ENCODE assay signal across 8 mouse cellular contexts in the genomic region with DNA sequence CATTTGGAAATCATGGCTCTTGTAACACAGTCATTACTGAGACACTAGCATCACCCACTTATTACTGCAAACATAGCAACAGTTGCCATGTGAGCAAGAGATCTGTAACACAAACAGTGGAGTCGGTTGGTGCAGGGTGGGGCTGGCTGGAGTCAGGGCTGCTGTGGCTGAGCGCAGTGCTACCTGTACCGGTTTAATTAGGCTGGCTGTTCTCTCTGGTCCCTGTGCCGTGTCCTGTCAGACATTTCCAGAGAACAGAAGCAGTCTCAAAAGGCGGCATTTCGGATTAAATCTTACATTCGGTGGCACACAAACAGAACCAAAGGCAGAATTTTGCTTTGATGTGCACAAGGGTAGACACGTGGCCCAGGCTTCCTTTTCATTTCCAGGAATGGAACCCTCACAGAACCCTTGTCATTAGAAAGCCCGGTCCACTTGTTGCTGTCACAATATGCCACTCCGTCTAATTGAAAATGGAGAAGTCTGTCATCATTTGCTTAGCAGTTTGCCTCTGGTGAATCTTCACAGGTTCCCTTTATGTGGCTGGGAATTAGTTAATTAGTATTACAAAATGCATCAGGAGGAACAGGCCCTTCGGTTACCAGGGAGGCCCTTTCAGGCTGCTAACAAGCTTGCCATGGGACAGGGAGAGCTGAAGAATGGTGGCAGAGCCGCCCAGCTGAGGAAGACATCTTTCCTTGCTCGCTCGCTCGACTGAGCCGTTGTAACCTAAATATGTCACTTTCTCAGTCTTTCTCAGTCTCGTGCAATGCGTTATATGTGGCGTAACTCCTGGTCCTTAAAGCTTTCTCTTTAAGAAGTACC.
DNase-seq lines count a peak whose midpoint lies in the region; ATAC-seq lines count a peak whose summit lies in the region.
"Had no signal": no experiment of that assay in that cellular context is flagged by ENCODE, and none has a peak within 500 bp of the region (broad histone marks: within the 10 kb centered on the region; RNA-seq: fewer than 3 reads in every experiment).

No protein-coding gene starts in this region.

- H3K27me3 ChIP-seq in forebrain, embryonic 16.5 days (replicated peaks; ENCODE audit: control insufficient read depth, insufficient read depth, low read length) = no peaks in the 10 kb centered on the region
- no peaks in the 10 kb centered on the region for H3K27me3 ChIP-seq in hindbrain, embryonic 16.5 days (replicated peaks; ENCODE audit: control insufficient read depth, insufficient read depth, low read length)
- peaks cover 3% of the 10 kb centered on the region; the same call in 1 of the 2 replicates for H3K27me3 ChIP-seq in stomach, embryonic 14.5 days (ENCODE audit: control insufficient read depth, insufficient read depth, low read length)
- H3K27me3 ChIP-seq: liver, embryonic 15.5 days had no signal

- peaks cover 19% of the 10 kb centered on the region for H3K4me1 ChIP-seq in forebrain, embryonic 16.5 days (replicated peaks; ENCODE audit: control insufficient read depth, insufficient read depth, low read length)
- peaks cover 5% of the 10 kb centered on the region for H3K4me1 ChIP-seq in hindbrain, embryonic 16.5 days (ENCODE audit: control insufficient read depth, insufficient read depth, low read depth, low read length)
- no peaks in the 10 kb centered on the region for H3K4me1 ChIP-seq in stomach, embryonic 14.5 days (ENCODE audit: control insufficient read depth, insufficient read depth, low read length)
- H3K4me1 ChIP-seq: liver, embryonic 15.5 days had no signal

- ATAC-seq in forebrain, embryonic 16.5 days = peak; percentile 92
- peak; percentile 91 for ATAC-seq in hindbrain, embryonic 16.5 days
- ATAC-seq in stomach, embryonic 14.5 days (ENCODE audit: insufficient number of reproducible peaks, insufficient read depth, low FRiP score, low read depth) = peak; percentile 57; the same call in 1 of the 2 replicates

- H3K9ac ChIP-seq in forebrain, embryonic 16.5 days (replicated peaks; ENCODE audit: low read depth, low read length) = peak overlapping the region; percentile 43
- no peak overlapping the region for H3K9ac ChIP-seq in hindbrain, embryonic 16.5 days (ENCODE audit: low read depth, low read length)
- H3K9ac ChIP-seq in stomach, embryonic 14.5 days (replicated peaks; ENCODE audit: low read depth, low read length) = no peak overlapping the region
- H3K9ac ChIP-seq: liver, embryonic 15.5 days had no signal

- H3K4me2 ChIP-seq in forebrain, embryonic 16.5 days (ENCODE audit: low read length) = peak overlapping the region; percentile 49
- peak overlapping the region; percentile 49 for H3K4me2 ChIP-seq in hindbrain, embryonic 16.5 days (ENCODE audit: low read length)
- no peak overlapping the region for H3K4me2 ChIP-seq in stomach, embryonic 14.5 days (replicated peaks; ENCODE audit: low read depth, low read length)
- H3K4me2 ChIP-seq: liver, embryonic 15.5 days had no signal

- 3% methylated on average over 19 of the region's 19 CpGs for WGBS in forebrain, embryonic 16.5 days
- 25% methylated on average over 19 of the region's 19 CpGs for WGBS in hindbrain, embryonic 16.5 days
- WGBS in stomach, embryonic 14.5 days = 43% methylated on average over 19 of the region's 19 CpGs

- peak overlapping the region; percentile 29 for H3K4me3 ChIP-seq in forebrain, embryonic 16.5 days (replicated peaks; ENCODE audit: low read length)
- H3K4me3 ChIP-seq in hindbrain, embryonic 16.5 days (ENCODE audit: low read length) = peak overlapping the region; percentile 16
- H3K4me3 ChIP-seq in stomach, embryonic 14.5 days (ENCODE audit: low read depth, low read length) = no peak overlapping the region
- H3K4me3 ChIP-seq: liver, embryonic 15.5 days had no signal

- peak; percentile 74 for DNase-seq in brain, embryonic 18.5 days (ENCODE audit: low read depth, low spot score)
- peak; percentile 14 for DNase-seq in lung, postnatal 10 days
- no peak for DNase-seq in cerebellum, adult 18-20 months
- no peak for DNase-seq in cerebellum, adult 11 months

- H3K36me3 ChIP-seq in forebrain, embryonic 16.5 days (ENCODE audit: control insufficient read depth, insufficient read depth) = no peaks in the 10 kb centered on the region
- no peaks in the 10 kb centered on the region for H3K36me3 ChIP-seq in hindbrain, embryonic 16.5 days (ENCODE audit: control insufficient read depth, insufficient read depth, low read length)
- no peaks in the 10 kb centered on the region for H3K36me3 ChIP-seq in stomach, embryonic 14.5 days (ENCODE audit: control insufficient read depth, insufficient read depth, low read length)
- H3K36me3 ChIP-seq: liver, embryonic 15.5 days had no signal

- no peaks in the 10 kb centered on the region for H3K9me3 ChIP-seq in forebrain, embryonic 16.5 days (ENCODE audit: control insufficient read depth, low read length)
- H3K9me3 ChIP-seq in hindbrain, embryonic 16.5 days (ENCODE audit: control insufficient read depth, low read length) = no peaks in the 10 kb centered on the region
- H3K9me3 ChIP-seq in stomach, embryonic 14.5 days (ENCODE audit: control insufficient read depth, low read depth, low read length) = no peaks in the 10 kb centered on the region
- H3K9me3 ChIP-seq: liver, embryonic 15.5 days had no signal

- H3K27ac ChIP-seq in forebrain, embryonic 16.5 days (ENCODE audit: low read length) = peak overlapping the region; percentile 37
- H3K27ac ChIP-seq in hindbrain, embryonic 16.5 days (ENCODE audit: low read depth, low read length) = peak overlapping the region; percentile 67
- H3K27ac ChIP-seq in stomach, embryonic 14.5 days (ENCODE audit: low read length) = no peak overlapping the region
- H3K27ac ChIP-seq: liver, embryonic 15.5 days had no signal

Comparison
In these comparisons a context has a peak if more than half of its experiments do, and no peak if none do; other contexts are left out.
1. DNase-seq: peak in brain, embryonic 18.5 days (single experiment) and lung, postnatal 10 days (single experiment); none in cerebellum, adult 18-20 months (0 of 2) and cerebellum, adult 11 months (single experiment).
2. Peak in every context shown above with its lines, with median percentiles within 50 percentile points of each other: ATAC-seq.